Mouse (Mus musculus): ENCODE results near the gene Naf1. TPM values are rescaled to one million over a fixed set of nuclear protein-coding genes. Genes with fewer than 3 reads are reported as not detected.

Gene Naf1
- total and polyA plus RNA-seq, 3 experiments, result 7.3 to 30.6 (median 14.2) TPM

DNA sequence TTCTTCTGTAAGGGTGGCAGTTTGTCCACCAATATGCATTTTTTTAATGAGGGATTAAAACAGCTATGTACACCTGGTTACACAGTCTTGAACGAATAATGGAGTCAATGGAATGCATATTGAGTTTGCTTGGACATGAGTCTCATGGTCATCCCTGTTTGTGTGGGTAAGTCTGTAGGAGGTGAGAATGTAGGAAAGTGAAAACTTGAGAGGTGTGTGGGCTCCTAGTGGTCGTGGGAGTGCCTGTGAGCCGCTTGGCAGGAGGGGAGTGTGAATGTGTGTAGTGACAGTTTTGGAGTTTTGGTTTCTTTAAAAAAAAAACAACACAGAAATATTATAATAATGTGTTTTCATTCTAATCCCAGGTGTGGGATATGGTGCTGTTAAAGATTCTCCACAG lies 7.7 kb downstream of the Naf1 start:
- H3K27me3 ChIP-seq (replicated peaks), result no peaks in the 10 kb centered on the region
- peaks cover 0 to 61% of the 10 kb centered on the region in 2 experiments; a peak in 3 of 4 replicates for H3K4me1 ChIP-seq (ENCODE audit: control insufficient read depth in 1 of 2, insufficient read depth in 2 of 2)
- no peak overlapping the region for H3K9ac ChIP-seq (ENCODE audit: insufficient read depth, low read depth)
- no peak for DNase-seq (ENCODE audit: extremely low read depth)
- H3K36me3 ChIP-seq (replicated peaks in 1 of 2; ENCODE audit: control insufficient read depth in 1 of 2, insufficient read depth in 1 of 2, low read length in 1 of 2), result peaks cover 0 to 70% of the 10 kb centered on the region in 2 experiments
- peaks cover 55% of the 10 kb centered on the region for H3K79me2 ChIP-seq (replicated peaks; ENCODE audit: control insufficient read depth, extremely low read depth, insufficient read depth, poor library complexity, severe bottlenecking)
- no peaks in the 10 kb centered on the region for H3K9me3 ChIP-seq (replicated peaks; ENCODE audit: low read length)
- dilution Hi-C loops (cut with MboI; ENCODE audit: extremely low pct_ligation_motif_present, extremely low pct_unique_long_range_greater_than_20kb, low sequenced_read_pairs), result no loop called here
- in situ Hi-C loops (cut with MboI; ENCODE audit: low pct_ligation_motif_present, low pct_unique_long_range_greater_than_20kb, low sequenced_read_pairs), result no loop called here
- no peak overlapping the region for H3K27ac ChIP-seq (ENCODE audit: insufficient read depth, low read depth)
- no peak for TF ChIP-seq MAX (IDR thresholded peaks at IDR 0.05; ENCODE audit: low read length)
- TF ChIP-seq CHD1 (IDR thresholded peaks at IDR 0.05; ENCODE audit: low read depth, low read length), result no peak
- no peak for TF ChIP-seq NRF1 (IDR thresholded peaks at IDR 0.05; ENCODE audit: low read depth, low read length)
- TF ChIP-seq BHLHE40 (IDR thresholded peaks at IDR 0.05; ENCODE audit: low read depth, low read length), result no peak
- no peak for TF ChIP-seq ZMIZ1 (IDR thresholded peaks at IDR 0.05; ENCODE audit: low read depth, low read length)
- TF ChIP-seq ZKSCAN1 (IDR thresholded peaks at IDR 0.05; ENCODE audit: borderline replicate concordance, low read depth, low read length), result no peak
- no peak for TF ChIP-seq CTCF (conservative IDR thresholded peaks at IDR 0.05 in 1 of 2, IDR thresholded peaks at IDR 0.05 in 1 of 2; ENCODE audit: low read depth in 2 of 2, low read length in 2 of 2)
- TF ChIP-seq CHD2 (IDR thresholded peaks at IDR 0.05; ENCODE audit: low read length), result no peak
- TF ChIP-seq USF1 (IDR thresholded peaks at IDR 0.05; ENCODE audit: low read depth, low read length), result no peak
- no peak for TF ChIP-seq ZC3H11A (IDR thresholded peaks at IDR 0.05; ENCODE audit: low read depth, low read length)
- no peak for TF ChIP-seq SMC3 (IDR thresholded peaks at IDR 0.05; ENCODE audit: low read depth, low read length)
- TF ChIP-seq HCFC1 (IDR thresholded peaks at IDR 0.05; ENCODE audit: low read depth, low read length), result no peak
- no peak for TF ChIP-seq TCF12 (IDR thresholded peaks at IDR 0.05; ENCODE audit: low read depth, low read length)
- no peak for TF ChIP-seq GABPA (IDR thresholded peaks at IDR 0.05; ENCODE audit: insufficient replicate concordance, low read depth, low read length)
- TF ChIP-seq MYC (IDR thresholded peaks at IDR 0.05; ENCODE audit: low read depth, low read length), result no peak
- TF ChIP-seq JUN (IDR thresholded peaks at IDR 0.05; ENCODE audit: insufficient read depth, low read depth, low read length), result no peak
- no peak for TF ChIP-seq MAFK (IDR thresholded peaks at IDR 0.05; ENCODE audit: insufficient replicate concordance, low read length)
- TF ChIP-seq PAX5 (IDR thresholded peaks at IDR 0.05; ENCODE audit: low read length), result no peak
- no peak for TF ChIP-seq UBTF (IDR thresholded peaks at IDR 0.05; ENCODE audit: low read depth, low read length)
- H3K4me2 ChIP-seq (ENCODE audit: insufficient read depth, low read depth, poor library complexity, severe bottlenecking), result no peak overlapping the region
- H3K4me3 ChIP-seq (replicated peaks in 1 of 3; ENCODE audit: low read depth in 2 of 3, low read length in 2 of 3, poor library complexity in 1 of 3), result no peak overlapping the region

DNA sequence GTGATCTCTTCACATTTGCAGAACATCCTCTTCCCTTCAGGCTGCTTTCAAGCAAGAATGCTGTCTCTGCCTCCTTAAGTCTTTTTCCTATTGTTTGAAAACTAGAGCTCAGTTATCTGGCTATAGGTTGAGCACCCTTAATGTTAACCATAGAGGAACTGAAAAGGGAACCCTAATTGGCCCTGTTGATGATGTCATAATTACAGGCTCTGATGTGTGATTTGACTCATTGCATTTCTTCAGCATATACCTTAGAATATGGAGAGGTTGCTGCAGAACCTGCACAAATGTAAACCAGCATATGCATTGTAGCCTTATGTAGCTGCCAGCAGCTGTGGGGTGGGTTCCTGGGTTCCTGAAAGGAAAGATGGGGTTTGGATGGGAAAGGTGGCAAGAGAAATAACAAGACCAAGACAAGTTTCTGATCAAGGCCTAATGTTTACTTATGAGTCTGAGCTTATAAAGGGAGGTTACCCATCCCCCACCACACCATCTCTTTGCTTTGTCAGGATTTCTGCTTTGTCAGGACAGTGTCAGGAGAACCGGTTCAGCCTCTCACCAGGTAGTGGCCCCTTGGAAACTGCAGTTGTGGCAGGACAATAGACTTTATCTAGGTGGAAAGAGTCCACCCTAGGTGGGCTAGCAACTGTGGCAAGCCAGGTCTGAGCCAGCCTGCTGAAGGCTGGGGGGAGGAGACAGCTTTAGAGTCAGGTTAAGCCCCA lies 9.4 kb downstream of the Naf1 start:
- peaks cover 0 to 63% of the 10 kb centered on the region in 2 experiments for H3K36me3 ChIP-seq (replicated peaks in 1 of 2; ENCODE audit: control insufficient read depth in 1 of 2, insufficient read depth in 1 of 2, low read length in 1 of 2)
- in situ Hi-C loops (cut with MboI; ENCODE audit: low pct_ligation_motif_present, low pct_unique_long_range_greater_than_20kb, low sequenced_read_pairs) (no loop called here), dilution Hi-C loops (cut with MboI; ENCODE audit: extremely low pct_ligation_motif_present, extremely low pct_unique_long_range_greater_than_20kb, low sequenced_read_pairs) (no loop called here)
- H3K27ac ChIP-seq (ENCODE audit: insufficient read depth, low read depth), result no peak overlapping the region
- H3K27me3 ChIP-seq (replicated peaks), result no peaks in the 10 kb centered on the region
- no peak overlapping the region for H3K9ac ChIP-seq (ENCODE audit: insufficient read depth, low read depth)
- no peak overlapping the region for H3K4me3 ChIP-seq (replicated peaks in 1 of 3; ENCODE audit: low read depth in 2 of 3, low read length in 2 of 3, poor library complexity in 1 of 3)
- TF ChIP-seq RCOR1 (conservative IDR thresholded peaks at IDR 0.05; ENCODE audit: low read depth, low read length) (no peak), POLR2A (IDR thresholded peaks at IDR 0.05; ENCODE audit: low read depth, low read length) (no peak), IRF4 (IDR thresholded peaks at IDR 0.05; ENCODE audit: low read depth, low read length) (no peak), SMC3 (IDR thresholded peaks at IDR 0.05; ENCODE audit: low read depth, low read length) (no peak), MAFK (IDR thresholded peaks at IDR 0.05; ENCODE audit: insufficient replicate concordance, low read length) (no peak), CHD1 (IDR thresholded peaks at IDR 0.05; ENCODE audit: low read depth, low read length) (no peak), MAZ (IDR thresholded peaks at IDR 0.05; ENCODE audit: low read depth, low read length) (no peak)
- peaks cover 0 to 47% of the 10 kb centered on the region in 2 experiments; a peak in 1 of 4 replicates for H3K4me1 ChIP-seq (ENCODE audit: control insufficient read depth in 1 of 2, insufficient read depth in 2 of 2)
- DNase-seq (ENCODE audit: extremely low read depth), result no peak
- no peaks in the 10 kb centered on the region for H3K9me3 ChIP-seq (replicated peaks; ENCODE audit: low read length)
- H3K79me2 ChIP-seq (replicated peaks; ENCODE audit: control insufficient read depth, extremely low read depth, insufficient read depth, poor library complexity, severe bottlenecking), result peaks cover 49% of the 10 kb centered on the region
- no peak overlapping the region for H3K4me2 ChIP-seq (ENCODE audit: insufficient read depth, low read depth, poor library complexity, severe bottlenecking)

Data from CH12.LX (cell line).